Mouse (Mus musculus) kidney, embryonic 16.5 days (tissue): ENCODE measurements around the gene Slc22a8. TPM values are rescaled to one million over a fixed set of nuclear protein-coding genes. Genes with fewer than 3 reads are reported as not detected.

ENCODE experiments used
- ATAC-seq: fragments of 200-750 bp; cut with Nextera tagmentation; 2 replicates; pipeline ENCODE4 v1.8.0; 2017; ENCODE audit warnings: moderate TSS enrichment; ENCODE audit not compliant: low FRiP score, low TSS enrichment
- H3K27ac ChIP-seq: fragments of 300-500 bp; sonication (generic); 2 replicates; pipeline ENCODE4 v1.5.1; 2014; ENCODE audit warnings: low read length
- H3K27me3 ChIP-seq: fragments of 300-500 bp; sonication (generic); 2 replicates; pipeline ENCODE4 v1.6.1; 2014; ENCODE audit warnings: low read length, control low read depth, mixed read lengths; ENCODE audit not compliant: insufficient read depth
- H3K36me3 ChIP-seq: fragments of 300-500 bp; sonication (generic); 2 replicates; pipeline ENCODE4 v1.6.1; 2014; ENCODE audit warnings: low read length, control low read depth, mixed read lengths; ENCODE audit not compliant: insufficient read depth
- H3K4me1 ChIP-seq: fragments of 300-500 bp; sonication (generic); 2 replicates; pipeline ENCODE4 v1.6.1; 2014; ENCODE audit warnings: low read length, control low read depth, mixed read lengths; ENCODE audit not compliant: insufficient read depth
- H3K4me2 ChIP-seq: fragments of 300-500 bp; sonication (generic); replicated peaks from 2 replicates; pipeline ENCODE4 v1.6.1; 2014; ENCODE audit warnings: low read depth, low read length
- H3K4me3 ChIP-seq: fragments of 300-500 bp; sonication (generic); 2 replicates; pipeline ENCODE4 v1.5.1; 2014; ENCODE audit warnings: mild to moderate bottlenecking, low read length
- H3K9ac ChIP-seq: fragments of 300-500 bp; sonication (generic); replicated peaks from 2 replicates; pipeline ENCODE4 v1.6.1; 2014; ENCODE audit warnings: low read length
- H3K9me3 ChIP-seq: fragments of 300-500 bp; sonication (generic); 2 replicates; pipeline ENCODE4 v1.6.1; 2016; ENCODE audit warnings: low read length, control low read depth
- WGBS: fragments of 180-500 bp; shearing (Covaris S2); extraction: QIAGEN DNeasy Blood & Tissue Kit; methylation state at CpG from one replicate; pipeline ENCODE4 v1.1.7; 2014; 5-methylcytosine and 5-hydroxymethylcytosine counted together
- polyA plus RNA-seq: library from polyadenylated mRNA; unstranded; fragments of >200 nt; fragmentation: Nextera tagmentation; extraction: Ambion mirVana; gene quantifications from 2 replicates; pipeline ENCODE4 v1.2.1, GENCODE M21; 2015

Slc22a8 gene
- polyA plus RNA-seq, 1 experiment from 2014 or later, result 16.3 TPM

- WGBS, result 34% methylated on average over 7 of the region's 7 CpGs
- no peak for ATAC-seq
These were observed 19.3 kb upstream of the Slc22a8 start for GRCm38 (mm10) chr19:8571746-8572145.

GRCm38 (mm10) chr19:8572485-8572884, 18.6 kb upstream of the Slc22a8 start:
- ATAC-seq, result no peak
- WGBS, result 50% methylated on average over 3 of the region's 3 CpGs
- Histone ChIP-seq H3K27ac (no peak overlapping the region), H3K36me3 (no peaks in the 10 kb centered on the region), H3K4me3 (no peak overlapping the region), H3K9me3 (no peaks in the 10 kb centered on the region), H3K9ac (no peak overlapping the region), H3K4me1 (peaks cover 9% of the 10 kb centered on the region), H3K4me2 (no peak overlapping the region), H3K27me3 (no peaks in the 10 kb centered on the region)

More at GRCm38 (mm10) chr19:8571746-8572145, 19.3 kb upstream of the Slc22a8 start:
- Histone ChIP-seq H3K27me3 (no peaks in the 10 kb centered on the region), H3K9me3 (no peaks in the 10 kb centered on the region), H3K27ac (no peak overlapping the region), H3K4me1 (peaks cover 13% of the 10 kb centered on the region), H3K4me2 (no peak overlapping the region), H3K36me3 (no peaks in the 10 kb centered on the region), H3K9ac (no peak overlapping the region), H3K4me3 (no peak overlapping the region)

- Histone ChIP-seq H3K36me3 (no peaks in the 10 kb centered on the region), H3K9me3 (no peaks in the 10 kb centered on the region), H3K9ac (no peak overlapping the region), H3K27ac (no peak overlapping the region), H3K4me3 (no peak overlapping the region), H3K27me3 (no peaks in the 10 kb centered on the region), H3K4me2 (no peak overlapping the region), H3K4me1 (no peaks in the 10 kb centered on the region)
- ATAC-seq, result no peak
- 85% methylated on average over 4 of the region's 4 CpGs for WGBS
These were observed 13.6 kb upstream of the Slc22a8 start for GRCm38 (mm10) chr19:8577432-8577831.

- H3K4me2 ChIP-seq, result peak overlapping the region; percentile 72
These were observed 12.6 kb upstream of the Slc22a8 start for GRCm38 (mm10) chr19:8578293-8578969.

GRCm38 (mm10) chr19:8578970-8579342, 12.1 kb upstream of the Slc22a8 start:
- WGBS, result 52% methylated on average over 2 of the region's 2 CpGs
- Histone ChIP-seq H3K36me3 (no peaks in the 10 kb centered on the region), H3K4me1 (no peaks in the 10 kb centered on the region), H3K9me3 (no peaks in the 10 kb centered on the region), H3K9ac (peak overlapping the region; percentile 63; the same call in 1 of the 2 replicates), H3K4me3 (peak overlapping the region; percentile 44; the same call in 1 of the 2 replicates), H3K27ac (no peak overlapping the region), H3K27me3 (no peaks in the 10 kb centered on the region), H3K4me2 (peak overlapping the region; percentile 72)
- no peak for ATAC-seq

More at GRCm38 (mm10) chr19:8578293-8578969, 12.6 kb upstream of the Slc22a8 start:
- Histone ChIP-seq H3K9ac (peak overlapping the region; percentile 63), H3K4me3 (peak overlapping the region; percentile 44), H3K9me3 (no peaks in the 10 kb centered on the region), H3K27me3 (no peaks in the 10 kb centered on the region), H3K4me1 (no peaks in the 10 kb centered on the region), H3K36me3 (no peaks in the 10 kb centered on the region), H3K27ac (no peak overlapping the region)
- ATAC-seq, result peak; percentile 78
- 7% methylated on average over 24 of the region's 24 CpGs for WGBS

GRCm38 (mm10) chr19:8585298-8585697, 5.8 kb upstream of the Slc22a8 start:
- H3K36me3 ChIP-seq, result no peaks in the 10 kb centered on the region
- H3K4me2 ChIP-seq, result no peak overlapping the region
- no peaks in the 10 kb centered on the region for H3K9me3 ChIP-seq
- WGBS, result 80% methylated on average over 3 of the region's 3 CpGs
- H3K9ac ChIP-seq, result no peak overlapping the region
- ATAC-seq, result no peak
- no peaks in the 10 kb centered on the region for H3K4me1 ChIP-seq
- no peaks in the 10 kb centered on the region for H3K27me3 ChIP-seq
- no peak overlapping the region for H3K27ac ChIP-seq
- no peak overlapping the region for H3K4me3 ChIP-seq

- H3K4me2 ChIP-seq, result no peak overlapping the region
- H3K9me3 ChIP-seq, result no peaks in the 10 kb centered on the region
- H3K4me3 ChIP-seq, result no peak overlapping the region
- no peak for ATAC-seq
- H3K36me3 ChIP-seq, result no peaks in the 10 kb centered on the region
- no peak overlapping the region for H3K9ac ChIP-seq
- no peak overlapping the region for H3K27ac ChIP-seq
- H3K4me1 ChIP-seq, result no peaks in the 10 kb centered on the region
- no peaks in the 10 kb centered on the region for H3K27me3 ChIP-seq
- 86% methylated on average over 2 of the region's 2 CpGs for WGBS
These were observed 5.2 kb upstream of the Slc22a8 start for GRCm38 (mm10) chr19:8585899-8586298.

GRCm38 (mm10) chr19:8586350-8586749, 4.7 kb upstream of the Slc22a8 start:
- H3K4me3 ChIP-seq, result no peak overlapping the region
- H3K9ac ChIP-seq, result no peak overlapping the region
- 63% methylated on average over 3 of the region's 3 CpGs for WGBS
- no peak for ATAC-seq
- H3K27me3 ChIP-seq, result no peaks in the 10 kb centered on the region
- H3K4me2 ChIP-seq, result no peak overlapping the region
- no peaks in the 10 kb centered on the region for H3K36me3 ChIP-seq
- H3K4me1 ChIP-seq, result no peaks in the 10 kb centered on the region
- H3K9me3 ChIP-seq, result no peaks in the 10 kb centered on the region
- no peak overlapping the region for H3K27ac ChIP-seq

- no peak overlapping the region for H3K9ac ChIP-seq
- WGBS, result 31% methylated on average over 1 of the region's 1 CpGs
- no peak for ATAC-seq
- H3K9me3 ChIP-seq, result no peaks in the 10 kb centered on the region
- H3K4me1 ChIP-seq, result peaks cover 4% of the 10 kb centered on the region
- no peak overlapping the region for H3K27ac ChIP-seq
- H3K4me2 ChIP-seq, result no peak overlapping the region
- H3K27me3 ChIP-seq, result no peaks in the 10 kb centered on the region
- no peak overlapping the region for H3K4me3 ChIP-seq
- no peaks in the 10 kb centered on the region for H3K36me3 ChIP-seq
These were observed 3.7 kb upstream of the Slc22a8 start for GRCm38 (mm10) chr19:8587315-8587714.

- no peak overlapping the region; the same call in 1 of the 2 replicates for H3K27ac ChIP-seq
- peaks cover 26% of the 10 kb centered on the region for H3K4me1 ChIP-seq
- H3K36me3 ChIP-seq, result no peaks in the 10 kb centered on the region
- no peaks in the 10 kb centered on the region for H3K9me3 ChIP-seq
- 52% methylated on average over 2 of the region's 2 CpGs for WGBS
- no peaks in the 10 kb centered on the region for H3K27me3 ChIP-seq
- no peak overlapping the region for H3K4me3 ChIP-seq
- no peak for ATAC-seq
- H3K9ac ChIP-seq, result no peak overlapping the region
- no peak overlapping the region for H3K4me2 ChIP-seq
These were observed 1.1 kb downstream of the Slc22a8 start for GRCm38 (mm10) chr19:8592155-8592554.
